Mouse (Mus musculus): ENCODE measurements around the gene Comt.

Gene Comt

DNA sequence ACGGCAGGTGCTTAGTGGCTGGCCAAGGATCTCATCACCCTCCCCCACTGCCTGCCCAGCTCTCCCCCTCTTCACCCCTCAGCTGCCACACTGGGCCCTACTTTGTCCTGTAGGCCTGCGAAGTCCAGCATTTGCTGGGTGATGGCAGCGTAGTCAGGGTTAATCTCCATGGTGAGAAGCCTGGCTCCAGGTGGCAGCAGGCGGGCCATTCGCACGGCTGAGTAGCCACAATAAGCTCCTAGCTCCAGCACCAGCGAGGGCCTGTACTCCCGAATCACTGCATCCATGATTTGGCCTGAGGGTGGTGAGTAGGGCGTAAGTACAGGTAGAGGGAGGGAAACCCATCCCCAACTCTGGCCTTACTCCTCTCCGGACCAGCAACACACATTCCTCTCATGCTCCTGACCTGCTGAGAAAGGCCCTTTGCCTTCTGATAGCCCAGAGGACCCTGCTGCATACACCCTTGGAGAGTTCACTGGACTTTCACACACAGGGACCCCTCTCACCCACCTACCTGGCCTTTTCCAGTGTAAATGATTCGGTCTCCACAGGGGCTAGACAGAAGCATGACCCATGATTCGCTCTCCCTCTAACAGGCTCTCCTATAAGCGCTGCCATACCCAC lies 15.5 kb downstream of the Comt start:
- no peak for DNase-seq (ENCODE audit: low read depth, low spot score)

DNA sequence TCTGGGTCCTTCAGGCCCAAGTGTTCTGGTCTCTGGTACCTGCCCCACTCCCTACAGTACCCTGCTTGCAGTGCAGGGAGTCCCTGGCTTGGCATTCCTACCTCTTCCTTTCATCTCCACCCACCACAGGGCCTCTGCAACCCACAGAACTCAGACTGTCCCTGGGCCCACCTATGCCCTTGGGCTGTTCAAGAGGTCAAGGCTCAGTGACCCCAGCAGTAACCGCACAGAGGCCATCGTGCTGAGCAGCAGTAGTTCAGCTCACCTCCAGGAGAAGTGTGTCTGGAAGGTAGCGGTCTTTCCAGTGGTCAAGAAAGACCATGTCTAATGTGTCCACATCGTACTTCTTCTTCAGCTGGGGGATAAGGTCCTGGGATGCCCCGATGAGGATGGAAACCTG lies 16.2 kb downstream of the Comt start:
- DNase-seq (ENCODE audit: low read depth, low spot score): no peak

DNA sequence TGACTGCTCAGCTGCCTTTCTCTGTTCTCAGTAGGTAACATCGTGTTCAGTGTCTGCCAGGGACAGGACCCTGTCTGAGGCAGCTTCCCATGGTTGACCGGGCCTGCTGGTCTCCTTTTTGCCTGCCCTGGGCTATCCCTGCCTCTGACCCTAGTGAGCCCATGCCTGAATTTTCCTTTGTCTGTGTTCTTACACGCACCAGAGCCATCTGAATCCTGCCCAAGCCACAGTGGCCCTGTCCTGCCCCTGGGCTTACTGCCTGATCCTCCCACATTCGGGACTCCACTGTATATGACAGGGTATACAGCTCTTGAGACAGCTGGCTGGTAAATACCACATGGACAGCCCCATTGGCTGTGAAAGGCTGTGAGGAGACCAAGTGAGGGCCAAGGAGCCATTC lies 16.9 kb downstream of the Comt start:
- DNase-seq (ENCODE audit: low read depth, low spot score): no peak

- DNase-seq (ENCODE audit: low read depth, low spot score): no peak
Observed at GRCm38 (mm10) chr16:18407912-18408311, 18.7 kb downstream of the Comt start.

DNA sequence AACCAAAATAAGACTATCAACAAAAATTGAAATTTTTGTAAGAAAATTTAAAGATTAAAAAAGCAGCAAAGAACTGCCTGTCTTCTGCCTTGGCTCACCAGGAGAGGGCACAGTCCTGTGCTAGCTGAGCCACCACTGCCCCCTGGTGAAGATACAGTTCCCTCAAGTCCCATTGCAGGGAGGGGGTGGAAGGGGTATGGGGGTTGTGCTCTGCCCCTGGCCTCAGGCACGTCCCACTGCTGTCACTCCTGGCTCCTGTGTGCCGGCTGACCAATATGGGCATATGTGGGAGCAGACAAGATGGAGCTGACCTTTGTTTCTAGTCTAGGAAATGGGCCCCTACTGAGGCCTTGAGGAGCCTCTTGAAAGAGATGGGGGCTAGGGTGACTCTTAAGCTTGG lies 20.4 kb downstream of the Comt start:
- peak; percentile 63 for DNase-seq (ENCODE audit: low read depth, low spot score)

DNA sequence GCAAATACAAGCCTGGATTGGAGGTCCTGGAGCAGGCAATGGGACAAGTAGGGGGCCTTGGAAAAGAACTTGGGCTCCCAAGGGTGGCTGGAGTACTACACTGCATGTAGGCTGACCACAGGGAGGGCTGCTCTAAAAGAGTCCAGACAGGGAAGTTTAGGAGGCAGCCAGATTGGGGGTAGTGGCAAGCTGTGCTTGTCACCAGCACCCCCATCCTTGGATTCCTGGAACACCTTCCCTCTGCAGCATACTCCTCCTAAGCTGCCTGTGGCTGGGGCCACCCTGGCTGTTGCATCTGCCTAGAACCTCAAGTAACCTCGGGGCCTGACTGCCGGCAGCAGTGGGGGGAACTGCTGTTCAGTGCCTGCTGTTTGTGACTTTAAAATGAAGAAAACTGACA lies 20.8 kb downstream of the Comt start:
- no peak for DNase-seq (ENCODE audit: low read depth, low spot score)

GRCm38 (mm10) chr16:18405091-18405854 lies 21.4 kb downstream of the Comt start:
- no peak for DNase-seq (ENCODE audit: low read depth, low spot score)

DNA sequence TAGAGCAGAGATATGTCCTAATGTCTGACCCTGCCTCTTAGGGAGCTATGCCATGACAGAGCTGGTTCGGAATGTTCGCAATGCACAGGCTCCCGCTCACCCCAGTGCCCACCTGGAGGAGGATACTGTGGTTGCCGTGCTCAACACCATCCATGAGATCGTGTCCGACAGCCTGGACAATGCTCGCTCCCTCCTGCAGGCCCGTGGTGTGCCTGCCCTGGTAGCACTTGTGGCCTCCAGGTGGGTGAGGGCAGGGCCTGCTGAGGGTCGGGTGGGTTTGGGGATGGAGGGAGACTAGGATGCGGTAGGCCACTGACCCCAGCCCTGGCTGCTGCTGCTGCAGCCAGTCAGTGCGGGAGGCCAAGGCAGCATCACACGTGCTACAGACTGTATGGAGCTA lies 23.4 kb downstream of the Comt start:
- DNase-seq (ENCODE audit: low read depth, low spot score): no peak

GRCm38 (mm10) chr16:18400472-18401216 lies 26.0 kb downstream of the Comt start:
- peak; percentile 86 for DNase-seq (ENCODE audit: low read depth, low spot score)

- no peak for DNase-seq (ENCODE audit: low read depth, low spot score)
Observed at GRCm38 (mm10) chr16:18400028-18400427, 26.6 kb downstream of the Comt start.

GRCm38 (mm10) chr16:18396791-18397621 lies 29.6 kb downstream of the Comt start:
- DNase-seq (ENCODE audit: low read depth, low spot score): no peak

- no peak for DNase-seq (ENCODE audit: low read depth, low spot score)
Observed at GRCm38 (mm10) chr16:18396201-18396600, 30.5 kb downstream of the Comt start.

DNA sequence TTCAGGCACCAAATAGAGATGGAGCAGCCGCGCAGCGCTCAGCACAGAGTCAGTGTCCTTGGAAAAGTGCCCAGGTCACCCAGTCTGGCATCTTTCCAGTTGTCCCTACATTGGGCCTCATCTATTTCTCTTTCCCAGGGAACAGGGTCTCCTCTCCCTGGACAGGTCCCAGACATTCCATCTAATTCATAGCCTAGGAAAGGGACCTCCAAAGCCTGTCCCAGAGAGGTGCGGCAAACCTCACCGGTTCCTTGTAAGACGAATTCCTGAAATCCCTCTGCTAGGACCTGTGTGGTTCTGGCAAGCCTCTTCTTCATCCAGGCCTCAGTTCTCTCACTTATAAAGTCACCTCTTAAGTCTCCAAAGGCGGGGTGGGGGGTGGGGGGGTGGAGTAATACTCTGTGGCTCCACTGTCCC lies 31.0 kb downstream of the Comt start:
- DNase-seq (ENCODE audit: low read depth, low spot score): peak; percentile 53

DNA sequence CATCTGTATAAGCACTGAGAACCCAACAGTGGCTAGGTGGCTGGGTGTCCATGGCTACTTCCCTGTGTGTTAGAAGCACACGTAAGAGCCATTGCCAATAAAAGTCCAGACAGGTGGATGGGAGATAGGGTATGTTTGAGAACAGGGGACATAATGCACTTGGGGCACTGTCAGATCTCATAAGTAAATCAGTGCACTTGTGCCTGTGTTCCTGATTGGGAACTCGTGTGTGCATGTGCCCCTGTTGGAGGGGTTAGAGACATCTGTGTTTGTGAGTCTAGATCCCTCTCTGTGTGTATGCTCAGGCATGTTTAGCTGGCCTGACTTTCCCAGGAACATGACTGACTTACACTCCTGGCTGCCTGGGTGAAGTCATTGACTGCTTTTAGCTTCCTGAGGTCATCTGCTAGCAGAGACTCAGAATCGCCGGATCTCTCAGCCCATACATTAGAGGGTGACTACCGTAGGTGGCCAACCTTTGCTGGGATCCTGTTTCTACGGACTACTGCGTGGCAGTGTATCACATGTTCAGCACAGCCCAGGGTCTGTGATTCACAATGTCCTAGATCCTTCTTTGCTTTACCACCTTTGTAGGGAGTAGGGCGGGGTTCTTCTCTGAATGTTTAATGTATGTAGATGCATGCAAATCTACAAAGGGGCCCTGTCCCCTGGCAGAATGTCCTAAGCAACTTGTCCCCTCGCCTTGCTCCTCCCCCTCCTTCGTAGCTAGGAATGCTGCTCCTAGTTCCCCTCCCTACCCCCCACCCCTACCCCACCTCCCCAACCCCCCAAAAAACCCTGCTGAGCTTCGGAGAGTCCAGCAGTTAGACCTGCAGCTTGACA lies 31.7 kb downstream of the Comt start:
- DNase-seq (ENCODE audit: low read depth, low spot score): peak; percentile 94

DNA sequence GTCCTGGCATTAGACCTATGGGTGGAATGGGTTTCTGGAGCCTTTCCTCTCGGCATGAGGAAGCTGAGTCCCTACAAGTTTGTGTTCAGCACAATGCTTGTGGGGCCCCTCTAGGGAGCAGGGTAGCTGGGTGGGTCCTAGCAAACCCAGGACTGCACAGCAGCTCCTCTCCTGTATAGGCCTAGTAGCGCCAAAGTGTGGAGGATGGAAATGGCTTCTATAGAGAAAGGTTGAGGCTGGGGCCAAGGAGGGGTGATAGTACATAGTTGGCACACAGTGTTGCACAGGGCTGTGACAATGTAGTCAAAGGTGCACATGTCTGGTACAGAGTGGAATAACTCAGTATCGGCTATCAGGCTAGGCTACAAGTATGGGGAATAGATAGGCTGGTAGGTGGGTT lies 32.6 kb downstream of the Comt start:
- DNase-seq (ENCODE audit: low read depth, low spot score): no peak

DNA sequence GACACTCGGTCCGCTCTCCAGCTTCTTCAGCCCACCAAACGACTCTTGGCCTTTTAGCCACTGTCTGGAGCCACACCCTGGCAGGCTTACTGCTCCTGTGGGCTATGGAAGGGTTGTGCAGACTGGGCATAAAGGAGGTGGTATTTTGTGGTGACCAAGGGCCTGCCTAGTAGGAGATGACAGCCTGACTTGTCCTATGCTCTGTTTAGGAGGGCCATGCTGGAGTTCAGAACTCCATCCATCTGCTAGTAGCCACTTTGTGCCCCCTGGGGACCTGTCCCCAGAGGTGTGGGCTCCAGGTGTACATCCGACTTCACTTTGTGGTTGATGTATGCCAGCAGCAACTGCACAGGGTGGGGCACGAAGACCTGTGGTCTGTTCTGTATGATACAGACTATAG lies 33.1 kb downstream of the Comt start:
- no peak for DNase-seq (ENCODE audit: low read depth, low spot score)

- peak; percentile 90 for DNase-seq (ENCODE audit: low read depth, low spot score)
Observed at GRCm38 (mm10) chr16:18392469-18393426, 33.9 kb downstream of the Comt start.

DNA sequence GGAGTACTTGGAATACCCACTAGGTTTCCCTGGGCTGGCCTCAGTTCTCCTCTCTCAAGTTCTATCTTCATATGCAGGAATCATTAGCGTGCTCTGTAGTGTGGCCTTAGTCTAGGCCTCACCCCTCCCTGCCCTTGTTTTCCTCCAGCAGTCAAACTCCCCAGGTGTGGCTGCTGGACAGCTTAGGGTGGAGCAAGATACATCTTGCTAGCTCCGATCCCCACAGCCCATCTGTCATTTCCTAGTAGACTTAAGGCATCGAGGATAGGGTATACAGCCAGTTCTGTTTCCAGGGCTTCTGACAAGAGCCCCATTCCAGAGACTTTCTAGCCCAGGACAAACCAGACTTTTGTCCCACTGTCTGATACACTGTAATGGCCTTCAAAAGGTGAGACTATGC lies 34.9 kb downstream of the Comt start:
- DNase-seq (ENCODE audit: low read depth, low spot score): no peak

DNA sequence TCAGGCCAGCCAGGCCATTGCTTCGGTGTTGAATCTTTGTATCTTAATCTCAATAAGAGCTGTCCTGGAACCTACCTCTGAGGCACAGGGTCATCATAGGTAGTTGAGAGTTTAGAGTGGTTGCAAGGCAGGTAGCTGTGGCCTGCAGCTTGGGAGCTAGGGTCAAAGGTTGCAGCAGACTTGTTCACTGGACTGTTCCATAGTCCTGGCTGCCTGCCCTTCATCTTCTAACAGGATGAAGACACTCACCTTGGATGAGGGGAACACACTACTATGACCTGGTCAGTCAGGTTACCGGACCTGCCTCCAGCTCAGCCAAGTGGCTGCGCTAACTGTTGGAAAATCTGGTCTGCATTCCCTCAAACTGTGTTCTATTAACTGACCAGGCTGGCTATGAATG lies 35.5 kb downstream of the Comt start:
- no peak for DNase-seq (ENCODE audit: low read depth, low spot score)

- no peak for DNase-seq (ENCODE audit: low read depth, low spot score)
Observed at GRCm38 (mm10) chr16:18390399-18390798, 36.3 kb downstream of the Comt start.

Measured in R1 (cell line).